Comparison of ENCODE assay signal across 8 mouse cellular contexts in the genomic region with DNA sequence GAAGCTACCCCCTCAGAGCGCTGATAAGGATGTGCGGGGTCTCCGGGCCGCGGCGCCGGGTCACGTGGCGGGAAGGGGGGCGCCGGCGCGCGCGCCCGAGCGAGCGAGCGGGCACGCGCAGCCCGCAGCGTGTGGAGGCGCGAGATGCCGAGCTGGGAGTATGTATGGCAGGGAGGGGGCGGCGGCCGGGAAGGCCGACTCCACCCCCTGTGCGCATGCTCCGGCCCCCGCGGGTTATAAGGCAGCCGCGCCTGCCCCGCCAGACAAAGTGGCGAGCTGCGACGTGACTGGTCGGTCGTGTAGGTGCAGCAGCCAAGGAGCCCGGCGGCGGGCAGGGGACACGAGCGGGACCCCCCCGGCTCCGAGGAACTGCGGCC. TPM values are rescaled to one million over a fixed set of nuclear protein-coding genes. Genes with fewer than 3 reads are reported as not detected.
DNase-seq lines count a peak whose midpoint lies in the region; ATAC-seq lines count a peak whose summit lies in the region.

TSS of gene Slc16a1 (plus strand) at position 266 of the 377 bp plus-strand sequence.

- H3K27me3 ChIP-seq in intestine, embryonic 14.5 days (replicated peaks; ENCODE audit: control insufficient read depth, insufficient read depth, low read length) = no peaks in the 10 kb centered on the region

- H3K4me3 ChIP-seq in intestine, embryonic 14.5 days (ENCODE audit: low read depth, low read length) = peak within 1 kb of the TSS; percentile 83

- DNase-seq in adipocyte (ENCODE audit: low spot score) = peak; percentile 89
- peak; percentile 92 for DNase-seq in embryo, embryonic 10 days (ENCODE audit: low spot score)
- peak; percentile 92 for DNase-seq in gastrocnemius, postnatal 14 days
- DNase-seq in intestine, embryonic 14.5 days (ENCODE audit: low spot score) = peak; percentile 92
- DNase-seq in left cerebral cortex, postnatal 14 days (ENCODE audit: low spot score in 2 of 2) = peak; percentile 89 to 90
- peak; percentile 94 for DNase-seq in mesoderm, embryonic 11.5 days (ENCODE audit: low read depth, low spot score)
- peak; percentile 86 to 87 for DNase-seq in right cerebral cortex, postnatal 36 days (ENCODE audit: low spot score in 2 of 2)
- peak; percentile 95 for DNase-seq in yolk sac, embryonic 10.5 days (ENCODE audit: low spot score)

- peak; percentile 97 for ATAC-seq in intestine, embryonic 14.5 days (replicated peaks; ENCODE audit: low FRiP score, low TSS enrichment, low read depth)

- H3K9ac ChIP-seq in intestine, embryonic 14.5 days (ENCODE audit: low read length) = peak within 1 kb of the TSS; percentile 88

- peak within 1 kb of the TSS; percentile 60 for H3K27ac ChIP-seq in intestine, embryonic 14.5 days (ENCODE audit: low read depth)

- WGBS in intestine, embryonic 14.5 days = under 1% methylated on average over 50 of the region's 50 CpGs

- peaks cover 8% of the 10 kb centered on the region; the same call in 1 of the 2 replicates for H3K4me1 ChIP-seq in intestine, embryonic 14.5 days (replicated peaks; ENCODE audit: control insufficient read depth, insufficient read depth, low read length)

- peak within 1 kb of the TSS; percentile 93 for H3K4me2 ChIP-seq in intestine, embryonic 14.5 days (ENCODE audit: low read length)

- H3K36me3 ChIP-seq in intestine, embryonic 14.5 days (ENCODE audit: control insufficient read depth, insufficient read depth, low read length) = no peaks in the 10 kb centered on the region

- H3K9me3 ChIP-seq in intestine, embryonic 14.5 days (ENCODE audit: control insufficient read depth, low read length) = no peaks in the 10 kb centered on the region

- intact Hi-C loops in gastrocnemius, postnatal 14 days (cut with DNase I; ENCODE audit: low total_unique reads) = no loop called here
- intact Hi-C loops in left cerebral cortex, postnatal 14 days (cut with DNase I) = loop anchor here (5.0 kb wide), 1 partner anchor 96 kb away; no protein-coding TSS in a partner anchor

RNA-seq across cellular contexts. Expression of gene Slc16a1, which starts in this region (rescaled TPM):
- total RNA-seq in gastrocnemius, postnatal 14 days (2021) = 10 to 100 TPM; 20.4 to 26.4 TPM
- 42.5 and 45.8 TPM in 2 replicates for polyA plus RNA-seq in intestine, embryonic 14.5 days (2014; fragmentation: Nextera tagmentation; extraction: Ambion mirVana)
- 10 to 100 TPM; 73.0 to 75.0 TPM for total RNA-seq in left cerebral cortex, postnatal 14 days (2021)

Comparison
In these comparisons a context has a peak if more than half of its experiments do, and no peak if none do; other contexts are left out.
1. Peak in every context shown above with its lines: DNase-seq, ATAC-seq, H3K4me3 ChIP-seq and H3K27ac ChIP-seq.